Mouse (Mus musculus): ENCODE data around the gene Cd19. TPM values are rescaled to one million over a fixed set of nuclear protein-coding genes. Genes with fewer than 3 reads are reported as not detected.

Cd19 gene
- polyA plus RNA-seq, 1 experiment from 2014 or later, result not detected

DNA sequence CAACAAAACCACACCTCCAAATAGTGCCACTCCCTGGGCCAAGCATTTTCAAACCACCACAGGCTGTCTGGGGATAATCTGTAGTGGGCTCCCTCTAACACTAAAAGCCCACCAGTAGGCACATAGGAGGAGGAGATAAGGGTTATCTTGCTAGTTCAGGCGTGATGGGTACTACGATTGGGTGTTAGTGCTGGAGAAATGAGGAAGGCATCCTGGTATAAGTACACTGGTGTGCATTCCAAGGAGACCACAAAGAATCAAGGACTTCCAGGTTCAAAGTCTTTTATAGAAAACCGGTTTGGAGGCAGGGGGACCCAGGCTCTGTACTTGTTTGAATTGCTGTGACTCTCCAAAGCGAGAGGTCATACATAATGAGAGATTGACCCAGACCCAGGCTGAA is 13.5 kb upstream of the Cd19 start:
- H3K36me3 ChIP-seq (ENCODE audit: control insufficient read depth, insufficient read depth, low read length), result no peaks in the 10 kb centered on the region
- peak overlapping the region; percentile 93 for H3K4me2 ChIP-seq (ENCODE audit: low read depth, low read length)
- no peaks in the 10 kb centered on the region for H3K9me3 ChIP-seq (ENCODE audit: control insufficient read depth, low read length)
- peak overlapping the region; percentile 87 for H3K9ac ChIP-seq (replicated peaks; ENCODE audit: low read depth, low read length)
- 0 out of 2 replicates have a peak, but pooled peaks have one; percentile 1 for ATAC-seq (ENCODE audit: low read depth)
- H3K27ac ChIP-seq (ENCODE audit: low read depth, low read length), result peak overlapping the region; percentile 85
- H3K27me3 ChIP-seq (ENCODE audit: control insufficient read depth, insufficient read depth, low read length), result no peaks in the 10 kb centered on the region
- peak overlapping the region; percentile 66 for H3K4me3 ChIP-seq (ENCODE audit: low read depth, low read length)
- H3K4me1 ChIP-seq (ENCODE audit: control insufficient read depth, insufficient read depth, low read length), result peaks cover 4% of the 10 kb centered on the region; the same call in 1 of the 2 replicates
- WGBS, result 16% methylated on average over 4 of the region's 4 CpGs

DNA sequence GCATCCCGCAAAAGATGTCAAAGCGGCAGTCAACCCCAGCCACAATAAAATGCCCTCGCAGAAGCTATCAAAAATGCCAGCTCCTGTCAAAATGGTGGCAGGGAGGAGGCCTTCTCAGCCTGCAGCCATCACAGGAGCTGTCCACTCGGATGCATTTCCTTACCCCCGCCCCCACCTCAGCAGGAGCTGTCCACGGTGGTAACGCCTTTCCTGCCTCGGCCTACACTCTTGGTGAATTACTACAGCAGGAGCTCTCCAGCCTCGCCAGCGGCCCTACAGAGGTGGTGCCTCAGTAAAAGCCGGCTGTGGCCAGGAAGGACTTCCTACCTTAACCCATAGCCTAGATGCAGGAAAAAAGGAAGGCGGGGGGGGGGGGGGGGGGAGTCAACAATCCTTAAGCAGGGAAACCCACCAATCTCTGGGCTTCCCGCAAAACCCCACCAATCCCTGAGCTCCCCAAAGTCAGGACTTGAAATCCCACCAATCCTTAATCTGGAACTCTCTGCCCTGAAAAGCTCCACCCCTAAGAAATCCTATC is 12.7 kb upstream of the Cd19 start:
- no peaks in the 10 kb centered on the region for H3K27me3 ChIP-seq (ENCODE audit: control insufficient read depth, insufficient read depth, low read length)
- no peak overlapping the region for H3K4me3 ChIP-seq (ENCODE audit: low read depth, low read length)
- H3K36me3 ChIP-seq (ENCODE audit: control insufficient read depth, insufficient read depth, low read length), result no peaks in the 10 kb centered on the region
- 53% methylated on average over 12 of the region's 13 CpGs for WGBS
- ATAC-seq (ENCODE audit: low read depth), result no peak
- H3K4me1 ChIP-seq (ENCODE audit: control insufficient read depth, insufficient read depth, low read length), result peaks cover 4% of the 10 kb centered on the region; the same call in 1 of the 2 replicates
- H3K27ac ChIP-seq (ENCODE audit: low read depth, low read length), result no peak overlapping the region
- no peaks in the 10 kb centered on the region for H3K9me3 ChIP-seq (ENCODE audit: control insufficient read depth, low read length)
- no peak overlapping the region for H3K9ac ChIP-seq (replicated peaks; ENCODE audit: low read depth, low read length)
- H3K4me2 ChIP-seq (ENCODE audit: low read depth, low read length), result no peak overlapping the region

DNA sequence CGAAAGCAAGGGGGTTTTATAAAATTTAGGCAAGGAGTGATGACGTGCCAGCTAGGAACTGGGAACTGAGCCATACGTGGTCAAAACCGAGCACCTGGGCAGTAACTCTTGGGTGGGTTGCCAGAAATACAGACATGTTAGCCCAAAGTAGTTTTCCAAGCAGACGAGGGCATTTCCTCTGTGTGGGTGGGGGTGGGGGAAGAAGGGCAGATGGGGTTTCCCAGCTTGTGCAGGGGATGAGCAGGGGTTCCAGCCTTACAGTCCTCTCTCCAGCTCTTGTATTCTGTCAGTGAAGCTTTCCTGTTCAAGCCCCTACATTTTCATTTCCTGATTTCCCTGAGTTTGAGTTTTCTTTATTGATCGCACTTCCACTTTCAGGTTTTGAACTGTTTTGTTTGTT is 9.5 kb upstream of the Cd19 start:
- Histone ChIP-seq H3K9me3 (ENCODE audit: control insufficient read depth, low read length) (no peaks in the 10 kb centered on the region), H3K4me2 (ENCODE audit: low read depth, low read length) (no peak overlapping the region), H3K27me3 (ENCODE audit: control insufficient read depth, insufficient read depth, low read length) (no peaks in the 10 kb centered on the region), H3K9ac (replicated peaks; ENCODE audit: low read depth, low read length) (no peak overlapping the region), H3K36me3 (ENCODE audit: control insufficient read depth, insufficient read depth, low read length) (no peaks in the 10 kb centered on the region), H3K27ac (ENCODE audit: low read depth, low read length) (no peak overlapping the region), H3K4me1 (ENCODE audit: control insufficient read depth, insufficient read depth, low read length) (no peaks in the 10 kb centered on the region), H3K4me3 (ENCODE audit: low read depth, low read length) (no peak overlapping the region)
- WGBS, result 81% methylated on average over 6 of the region's 6 CpGs
- ATAC-seq (ENCODE audit: low read depth), result no peak

DNA sequence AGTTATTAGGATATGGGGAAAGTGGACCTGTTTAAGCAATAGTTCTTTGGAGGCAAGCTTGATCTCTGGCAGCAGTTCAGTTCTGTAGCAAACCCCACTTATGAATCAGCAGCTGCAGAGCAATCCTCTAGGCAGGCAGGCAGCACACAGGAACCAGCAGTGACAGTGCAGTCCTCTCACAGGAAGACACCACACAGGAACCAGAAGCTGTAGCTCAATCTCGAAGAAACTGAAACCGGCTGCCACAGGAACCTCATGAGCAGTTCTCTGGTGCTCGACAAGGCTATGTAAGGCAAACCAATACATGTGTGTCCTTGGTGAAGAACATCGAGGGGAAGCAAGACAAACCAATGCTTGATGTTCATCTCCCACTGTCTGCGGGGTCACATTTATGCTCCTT is 7.1 kb upstream of the Cd19 start:
- Histone ChIP-seq H3K27me3 (ENCODE audit: control insufficient read depth, insufficient read depth, low read length) (no peaks in the 10 kb centered on the region), H3K36me3 (ENCODE audit: control insufficient read depth, insufficient read depth, low read length) (no peaks in the 10 kb centered on the region), H3K27ac (ENCODE audit: low read depth, low read length) (no peak overlapping the region), H3K4me2 (ENCODE audit: low read depth, low read length) (no peak overlapping the region), H3K4me3 (ENCODE audit: low read depth, low read length) (no peak overlapping the region), H3K4me1 (ENCODE audit: control insufficient read depth, insufficient read depth, low read length) (no peaks in the 10 kb centered on the region), H3K9ac (replicated peaks; ENCODE audit: low read depth, low read length) (no peak overlapping the region), H3K9me3 (ENCODE audit: control insufficient read depth, low read length) (no peaks in the 10 kb centered on the region)
- ATAC-seq (ENCODE audit: low read depth), result no peak
- 90% methylated on average over 5 of the region's 5 CpGs for WGBS

DNA sequence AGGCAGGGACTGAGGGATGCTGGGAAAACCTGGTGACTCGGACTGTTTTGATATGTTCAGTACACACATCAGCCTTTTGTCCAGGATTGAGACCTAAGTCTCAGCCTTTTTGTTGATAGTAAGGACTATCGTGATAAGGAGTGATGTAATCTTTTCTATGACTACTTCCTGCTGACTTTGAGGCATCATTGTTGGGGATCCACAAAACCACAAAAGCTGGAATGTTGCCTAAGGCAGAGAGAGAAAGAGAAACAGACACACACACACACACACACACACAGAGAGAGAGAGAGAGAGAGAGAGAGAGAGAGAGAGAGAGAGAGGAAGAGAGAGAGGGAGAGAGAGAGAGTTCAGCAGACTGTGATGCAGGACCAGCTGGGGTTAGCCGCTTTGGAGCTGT is 3.8 kb upstream of the Cd19 start:
- Histone ChIP-seq H3K27me3 (ENCODE audit: control insufficient read depth, insufficient read depth, low read length) (no peaks in the 10 kb centered on the region), H3K4me2 (ENCODE audit: low read depth, low read length) (no peak overlapping the region), H3K9me3 (ENCODE audit: control insufficient read depth, low read length) (no peaks in the 10 kb centered on the region), H3K4me3 (ENCODE audit: low read depth, low read length) (no peak overlapping the region), H3K4me1 (ENCODE audit: control insufficient read depth, insufficient read depth, low read length) (no peaks in the 10 kb centered on the region), H3K36me3 (ENCODE audit: control insufficient read depth, insufficient read depth, low read length) (no peaks in the 10 kb centered on the region), H3K27ac (ENCODE audit: low read depth, low read length) (no peak overlapping the region), H3K9ac (replicated peaks; ENCODE audit: low read depth, low read length) (no peak overlapping the region)
- WGBS, result 72% methylated on average over 3 of the region's 3 CpGs
- no peak for ATAC-seq (ENCODE audit: low read depth)

DNA sequence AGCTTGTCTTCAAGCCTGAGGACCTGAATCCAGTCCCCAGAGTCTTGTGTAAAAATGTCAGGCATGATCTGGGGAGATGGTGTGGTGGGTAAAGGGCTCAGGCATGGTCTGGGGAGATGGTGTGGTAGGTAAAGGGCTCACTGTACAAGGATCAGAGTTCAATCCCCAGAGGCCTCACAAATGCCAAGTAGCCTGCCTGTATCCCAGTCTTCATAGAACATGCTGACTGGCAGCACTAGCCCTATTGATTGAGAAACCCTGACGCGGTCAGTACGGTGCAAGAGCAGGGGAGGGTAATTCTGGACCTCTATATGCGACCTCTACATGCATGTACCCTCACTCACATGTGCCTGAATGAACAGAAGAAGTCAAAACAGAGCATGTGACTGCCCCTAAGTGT is 2.9 kb upstream of the Cd19 start:
- no peaks in the 10 kb centered on the region for H3K27me3 ChIP-seq (ENCODE audit: control insufficient read depth, insufficient read depth, low read length)
- H3K4me3 ChIP-seq (ENCODE audit: low read depth, low read length), result no peak overlapping the region
- H3K9me3 ChIP-seq (ENCODE audit: control insufficient read depth, low read length), result no peaks in the 10 kb centered on the region
- 91% methylated on average over 4 of the region's 4 CpGs for WGBS
- no peak overlapping the region for H3K4me2 ChIP-seq (ENCODE audit: low read depth, low read length)
- no peak for ATAC-seq (ENCODE audit: low read depth)
- H3K27ac ChIP-seq (ENCODE audit: low read depth, low read length), result no peak overlapping the region
- H3K4me1 ChIP-seq (ENCODE audit: control insufficient read depth, insufficient read depth, low read length), result no peaks in the 10 kb centered on the region
- no peak overlapping the region for H3K9ac ChIP-seq (replicated peaks; ENCODE audit: low read depth, low read length)
- no peaks in the 10 kb centered on the region for H3K36me3 ChIP-seq (ENCODE audit: control insufficient read depth, insufficient read depth, low read length)

DNA sequence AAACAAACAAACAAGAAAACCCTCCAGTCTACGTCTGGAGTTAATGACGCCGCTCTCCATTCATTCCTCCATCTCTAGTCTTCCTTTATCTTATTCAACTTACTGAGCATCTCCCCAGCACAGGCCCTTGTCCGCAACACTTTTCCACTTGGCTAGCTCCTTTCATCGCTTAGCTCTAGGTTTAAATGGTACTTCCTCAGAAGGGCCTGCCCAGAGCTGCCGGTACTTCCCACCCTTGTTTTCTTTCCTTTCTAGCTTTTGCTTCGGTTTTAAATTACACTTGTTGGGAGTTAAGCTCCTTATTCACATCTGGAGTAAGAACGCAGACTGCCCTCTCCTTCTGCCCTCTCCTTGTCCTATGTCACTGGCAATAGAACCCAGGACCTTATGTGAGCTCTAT is 2.4 kb upstream of the Cd19 start:
- 21% methylated on average over 8 of the region's 8 CpGs for WGBS
- no peak overlapping the region for H3K4me2 ChIP-seq (ENCODE audit: low read depth, low read length)
- H3K9me3 ChIP-seq (ENCODE audit: control insufficient read depth, low read length), result no peaks in the 10 kb centered on the region
- no peaks in the 10 kb centered on the region for H3K36me3 ChIP-seq (ENCODE audit: control insufficient read depth, insufficient read depth, low read length)
- no peak overlapping the region for H3K4me3 ChIP-seq (ENCODE audit: low read depth, low read length)
- no peaks in the 10 kb centered on the region for H3K4me1 ChIP-seq (ENCODE audit: control insufficient read depth, insufficient read depth, low read length)
- no peak overlapping the region for H3K27ac ChIP-seq (ENCODE audit: low read depth, low read length)
- no peaks in the 10 kb centered on the region for H3K27me3 ChIP-seq (ENCODE audit: control insufficient read depth, insufficient read depth, low read length)
- H3K9ac ChIP-seq (replicated peaks; ENCODE audit: low read depth, low read length), result no peak overlapping the region
- no peak for ATAC-seq (ENCODE audit: low read depth)

DNA sequence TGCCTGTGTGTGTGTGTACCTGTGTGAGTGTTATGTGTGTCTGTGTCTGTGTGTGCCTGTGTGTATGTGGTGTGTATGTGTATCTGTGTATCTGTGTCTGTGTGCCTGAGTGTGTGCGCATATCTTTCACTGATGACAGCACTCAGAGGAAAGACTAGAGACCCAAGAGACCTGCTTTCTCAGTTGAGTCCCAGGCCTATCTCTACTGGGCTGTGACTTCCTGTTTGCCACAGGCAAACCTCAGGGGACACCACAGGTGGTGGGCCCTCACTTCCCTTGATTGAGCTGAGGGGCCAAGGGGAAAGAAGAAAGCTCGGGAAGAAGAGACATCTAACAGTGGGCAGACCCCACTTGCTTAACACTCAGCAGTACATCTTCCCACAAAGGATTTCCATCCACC is 1.9 kb upstream of the Cd19 start:
- no peak for ATAC-seq (ENCODE audit: low read depth)

DNA sequence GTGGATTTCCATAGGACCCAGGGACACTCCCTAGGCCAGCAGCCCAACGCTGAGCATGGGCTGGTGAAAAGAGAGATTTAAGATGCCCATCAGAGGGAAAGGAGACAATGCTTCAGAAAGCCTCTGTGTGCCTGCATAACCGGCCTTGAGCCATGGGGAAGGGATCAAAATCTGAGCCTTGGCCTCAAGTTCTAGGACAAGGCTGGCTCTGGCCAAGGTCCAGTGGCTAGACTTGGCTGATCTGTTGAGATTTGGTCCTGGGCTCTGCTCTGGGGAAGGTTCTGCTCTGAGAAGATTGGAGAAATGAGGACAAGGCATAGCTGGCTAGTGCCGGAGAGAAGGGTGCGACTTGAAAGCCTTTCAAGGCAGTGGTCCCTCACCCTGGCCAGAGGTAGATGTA is 3.6 kb downstream of the Cd19 start:
- Histone ChIP-seq H3K36me3 (ENCODE audit: control insufficient read depth, insufficient read depth, low read length) (no peaks in the 10 kb centered on the region), H3K27ac (ENCODE audit: low read depth, low read length) (no peak overlapping the region), H3K4me2 (ENCODE audit: low read depth, low read length) (no peak overlapping the region), H3K27me3 (ENCODE audit: control insufficient read depth, insufficient read depth, low read length) (no peaks in the 10 kb centered on the region), H3K9me3 (ENCODE audit: control insufficient read depth, low read length) (no peaks in the 10 kb centered on the region), H3K4me1 (ENCODE audit: control insufficient read depth, insufficient read depth, low read length) (no peaks in the 10 kb centered on the region), H3K9ac (replicated peaks; ENCODE audit: low read depth, low read length) (no peak overlapping the region), H3K4me3 (ENCODE audit: low read depth, low read length) (no peak overlapping the region)
- ATAC-seq (ENCODE audit: low read depth), result no peak
- WGBS, result 90% methylated on average over 4 of the region's 4 CpGs

More for the DNA sequence above, 1.9 kb upstream of the Cd19 start:
- Histone ChIP-seq H3K9ac (replicated peaks; ENCODE audit: low read depth, low read length) (no peak overlapping the region), H3K4me1 (ENCODE audit: control insufficient read depth, insufficient read depth, low read length) (no peaks in the 10 kb centered on the region), H3K27ac (ENCODE audit: low read depth, low read length) (no peak overlapping the region), H3K4me2 (ENCODE audit: low read depth, low read length) (no peak overlapping the region), H3K4me3 (ENCODE audit: low read depth, low read length) (no peak overlapping the region), H3K9me3 (ENCODE audit: control insufficient read depth, low read length) (no peaks in the 10 kb centered on the region), H3K36me3 (ENCODE audit: control insufficient read depth, insufficient read depth, low read length) (no peaks in the 10 kb centered on the region), H3K27me3 (ENCODE audit: control insufficient read depth, insufficient read depth, low read length) (no peaks in the 10 kb centered on the region)
- WGBS, result 41% methylated on average over 2 of the region's 2 CpGs
